ENCODE assay signal across 11 mouse cellular contexts in the genomic region with DNA sequence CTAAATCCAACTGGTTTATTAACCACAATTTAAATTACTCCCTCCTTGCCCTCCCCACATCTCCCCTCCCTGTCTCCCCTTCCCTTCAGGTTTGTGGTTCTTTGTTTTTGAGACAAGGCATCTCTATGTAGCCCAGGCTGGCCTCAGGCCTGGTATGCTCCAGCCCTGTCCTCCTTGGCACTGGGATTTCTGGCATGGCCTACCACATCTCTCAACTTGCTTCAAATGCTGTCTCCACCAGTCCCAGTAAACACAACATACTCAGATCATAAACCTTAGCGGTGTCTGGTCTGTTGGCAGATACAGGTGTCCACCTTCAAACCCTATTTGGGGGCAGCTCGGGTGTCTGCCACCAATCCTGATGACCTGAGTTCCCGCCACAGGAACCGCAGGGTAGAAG. TPM values are rescaled to one million over a fixed set of nuclear protein-coding genes. Genes with fewer than 3 reads are reported as not detected.
DNase-seq lines count a peak whose midpoint lies in the region; ATAC-seq and TF ChIP-seq lines count a peak whose summit lies in the region.
"Had no signal": no experiment of that assay in that cellular context is flagged by ENCODE, and none has a peak within 500 bp of the region (broad histone marks: within the 10 kb centered on the region; RNA-seq: fewer than 3 reads in every experiment).

No protein-coding gene starts in this region.

- DNase-seq in gastrocnemius, adult 18-20 months (ENCODE audit: low spot score), result peak; percentile 56
- DNase-seq in gastrocnemius, postnatal 25 days, result no peak
- no peak for DNase-seq in kidney, adult 8-10 months
- no peak for DNase-seq in testis, postnatal 10 days (ENCODE audit: low spot score)
- no peak for DNase-seq in adrenal gland, adult (ENCODE audit: inconsistent age in 2 of 2, low spot score in 1 of 2)
- no peak for DNase-seq in forebrain, embryonic 14.5 days (ENCODE audit: low spot score)
- DNase-seq: adrenal gland, postnatal 25 days; thymus, postnatal 36 days had no signal

- H3K36me3 ChIP-seq in kidney, embryonic 14.5 days (ENCODE audit: control insufficient read depth, insufficient read depth, low read length), result peaks cover 2% of the 10 kb centered on the region; the same call in 1 of the 2 replicates
- no peaks in the 10 kb centered on the region for H3K36me3 ChIP-seq in testis, adult 2 months (ENCODE audit: control insufficient read depth, insufficient read depth, low read length)
- no peaks in the 10 kb centered on the region for H3K36me3 ChIP-seq in forebrain, embryonic 14.5 days (ENCODE audit: control insufficient read depth, insufficient read depth, low read length)

- H3K27ac ChIP-seq in kidney, embryonic 14.5 days (ENCODE audit: low read depth, low read length), result peak overlapping the region; percentile 25; the same call in 1 of the 2 replicates
- H3K27ac ChIP-seq in testis, adult 2 months (ENCODE audit: control insufficient read depth, insufficient read depth, low read depth, low read length), result peak overlapping the region; percentile 58; the same call in 1 of the 2 replicates
- H3K27ac ChIP-seq in forebrain, embryonic 14.5 days (ENCODE audit: low read depth, low read length), result no peak overlapping the region

- H3K4me3 ChIP-seq in kidney, embryonic 14.5 days (ENCODE audit: low read length), result no peak overlapping the region
- H3K4me3 ChIP-seq in testis, adult 2 months (ENCODE audit: control insufficient read depth, low read depth, low read length), result no peak overlapping the region
- no peak overlapping the region for H3K4me3 ChIP-seq in forebrain, embryonic 14.5 days (ENCODE audit: low read depth, low read length)

- ATAC-seq in kidney, embryonic 14.5 days (ENCODE audit: low FRiP score, low TSS enrichment), result no peak
- ATAC-seq in forebrain, embryonic 14.5 days, result no peak
- ATAC-seq: hindbrain, embryonic 16.5 days had no signal

- TF ChIP-seq POLR2A in testis, adult 2 months (IDR thresholded peaks at IDR 0.05; ENCODE audit: control insufficient read depth, low read depth, low read length), result no peak

- H3K27me3 ChIP-seq in kidney, embryonic 14.5 days (ENCODE audit: control insufficient read depth, insufficient read depth, low read length), result no peaks in the 10 kb centered on the region
- no peaks in the 10 kb centered on the region for H3K27me3 ChIP-seq in testis, adult 2 months (ENCODE audit: control insufficient read depth, insufficient read depth, low read length)
- no peaks in the 10 kb centered on the region for H3K27me3 ChIP-seq in forebrain, embryonic 14.5 days (replicated peaks; ENCODE audit: control insufficient read depth, insufficient read depth, low read length)

- H3K4me1 ChIP-seq in kidney, embryonic 14.5 days (ENCODE audit: control insufficient read depth, insufficient read depth, low read length), result peaks cover 66% of the 10 kb centered on the region
- peaks cover 5% of the 10 kb centered on the region; the same call in 1 of the 2 replicates for H3K4me1 ChIP-seq in testis, adult 2 months (ENCODE audit: control insufficient read depth, insufficient read depth, low read length)
- peaks cover 4% of the 10 kb centered on the region; the same call in 1 of the 2 replicates for H3K4me1 ChIP-seq in forebrain, embryonic 14.5 days (ENCODE audit: control insufficient read depth, insufficient read depth, low read length)

- no peak for TF ChIP-seq CTCF in testis, adult 2 months (IDR thresholded peaks at IDR 0.05; ENCODE audit: control insufficient read depth, insufficient read depth, insufficient replicate concordance, low read depth, low read length)

- H3K9me3 ChIP-seq in kidney, embryonic 14.5 days (ENCODE audit: control insufficient read depth, low read length), result peaks cover 8% of the 10 kb centered on the region; the same call in 1 of the 2 replicates
- no peaks in the 10 kb centered on the region for H3K9me3 ChIP-seq in forebrain, embryonic 14.5 days (replicated peaks; ENCODE audit: control insufficient read depth, low read length)

- no peak overlapping the region for H3K4me2 ChIP-seq in kidney, embryonic 14.5 days (replicated peaks; ENCODE audit: low read depth, low read length)
- H3K4me2 ChIP-seq in forebrain, embryonic 14.5 days (ENCODE audit: low read length), result no peak overlapping the region

- no peak overlapping the region for H3K9ac ChIP-seq in kidney, embryonic 14.5 days (ENCODE audit: low read depth, low read length)
- no peak overlapping the region for H3K9ac ChIP-seq in forebrain, embryonic 14.5 days (ENCODE audit: low read length)

- 39% methylated on average over 4 of the region's 4 CpGs for WGBS in kidney, embryonic 14.5 days
- WGBS in forebrain, embryonic 14.5 days, result 91% methylated on average over 4 of the region's 4 CpGs

RNA-seq across cellular contexts. Expression of gene H6pd, which starts 5.2 kb away (rescaled TPM):
- 10 to 100 TPM; 45.5 to 56.8 TPM for total RNA-seq in gastrocnemius, adult 18-20 months (2021)
- total RNA-seq in gastrocnemius, postnatal 25 days (2021), result 10 to 100 TPM; 43.2 to 49.2 TPM
- polyA plus RNA-seq in kidney, embryonic 14.5 days (2014; fragmentation: Nextera tagmentation; extraction: Ambion mirVana), result 6.8 and 10.7 TPM in 2 replicates
- 7.2 and 7.3 TPM in 2 replicates for polyA plus RNA-seq in testis, adult 2 months (2012; rRNA removed)
- polyA plus RNA-seq in forebrain, embryonic 14.5 days (2014; fragmentation: Nextera tagmentation; extraction: Ambion mirVana), result 1.5 and 1.8 TPM in 2 replicates

RNA-seq across cellular contexts. Expression of gene Spsb1, which starts 48.8 kb away (rescaled TPM):
- total RNA-seq in gastrocnemius, adult 18-20 months (2021), result 1 to 10 TPM; 5.9 to 9.6 TPM
- total RNA-seq in gastrocnemius, postnatal 25 days (2021), result 1 to 10 TPM; 5.2 to 8.2 TPM
- polyA plus RNA-seq in kidney, embryonic 14.5 days (2014; fragmentation: Nextera tagmentation; extraction: Ambion mirVana), result 8.0 and 9.6 TPM in 2 replicates
- polyA plus RNA-seq in testis, adult 2 months (2012; rRNA removed), result 71.5 and 79.1 TPM in 2 replicates
- polyA plus RNA-seq in forebrain, embryonic 14.5 days (2014; fragmentation: Nextera tagmentation; extraction: Ambion mirVana), result 4.8 and 6.2 TPM in 2 replicates
